Mouse (Mus musculus) heart, embryonic 15.5 days (tissue): ENCODE data around the gene Tspan18. TPM values are rescaled to one million over a fixed set of nuclear protein-coding genes. Genes with fewer than 3 reads are reported as not detected.

ENCODE experiments used
- ATAC-seq: fragments of 200-750 bp; cut with Nextera tagmentation; replicated peaks from 2 replicates; pipeline ENCODE4 v1.8.0; 2017; ENCODE audit warnings: low read depth, moderate TSS enrichment; ENCODE audit not compliant: insufficient number of reproducible peaks, insufficient read depth, low FRiP score
- H3K27ac ChIP-seq: fragments of 300-500 bp; sonication (generic); 2 replicates; pipeline ENCODE4 v1.5.1; 2015; ENCODE audit warnings: mild to moderate bottlenecking, inconsistent platforms
- H3K27me3 ChIP-seq: fragments of 300-500 bp; sonication (generic); 2 replicates; pipeline ENCODE4 v1.6.1; 2015; ENCODE audit warnings: inconsistent platforms
- H3K36me3 ChIP-seq: fragments of 300-500 bp; sonication (generic); 2 replicates; pipeline ENCODE4 v1.6.1; 2015; ENCODE audit warnings: mild to moderate bottlenecking, inconsistent platforms
- H3K4me1 ChIP-seq: fragments of 300-500 bp; sonication (generic); replicated peaks from 2 replicates; pipeline ENCODE4 v1.6.1; 2015; ENCODE audit warnings: inconsistent platforms
- H3K4me2 ChIP-seq: fragments of 300-500 bp; sonication (generic); 2 replicates; pipeline ENCODE4 v1.6.1; 2015; ENCODE audit warnings: inconsistent platforms, mild to moderate bottlenecking, moderate library complexity
- H3K4me3 ChIP-seq: fragments of 300-500 bp; sonication (generic); 2 replicates; pipeline ENCODE4 v1.5.1; 2015; ENCODE audit warnings: mild to moderate bottlenecking, inconsistent platforms
- H3K9ac ChIP-seq: fragments of 300-500 bp; sonication (generic); 2 replicates; pipeline ENCODE4 v1.6.1; 2015; ENCODE audit warnings: mild to moderate bottlenecking, inconsistent platforms
- H3K9me3 ChIP-seq: fragments of 300-500 bp; sonication (generic); replicated peaks from 2 replicates; pipeline ENCODE4 v1.6.1; 2016; ENCODE audit warnings: inconsistent platforms
- WGBS: fragments of 180-500 bp; shearing (Covaris S2); methylation state at CpG from one replicate; pipeline ENCODE4 v1.1.7; 2015; ENCODE audit warnings: mixed read lengths; 5-methylcytosine and 5-hydroxymethylcytosine counted together
- polyA plus RNA-seq: library from polyadenylated mRNA; unstranded; fragments of >200 nt; fragmentation: Nextera tagmentation; extraction: Ambion mirVana; gene quantifications from 2 replicates; pipeline ENCODE4 v1.2.1, GENCODE M21; 2015

The Tspan18 gene
- polyA plus RNA-seq: 31.7 and 39.6 TPM in 2 replicates

DNA sequence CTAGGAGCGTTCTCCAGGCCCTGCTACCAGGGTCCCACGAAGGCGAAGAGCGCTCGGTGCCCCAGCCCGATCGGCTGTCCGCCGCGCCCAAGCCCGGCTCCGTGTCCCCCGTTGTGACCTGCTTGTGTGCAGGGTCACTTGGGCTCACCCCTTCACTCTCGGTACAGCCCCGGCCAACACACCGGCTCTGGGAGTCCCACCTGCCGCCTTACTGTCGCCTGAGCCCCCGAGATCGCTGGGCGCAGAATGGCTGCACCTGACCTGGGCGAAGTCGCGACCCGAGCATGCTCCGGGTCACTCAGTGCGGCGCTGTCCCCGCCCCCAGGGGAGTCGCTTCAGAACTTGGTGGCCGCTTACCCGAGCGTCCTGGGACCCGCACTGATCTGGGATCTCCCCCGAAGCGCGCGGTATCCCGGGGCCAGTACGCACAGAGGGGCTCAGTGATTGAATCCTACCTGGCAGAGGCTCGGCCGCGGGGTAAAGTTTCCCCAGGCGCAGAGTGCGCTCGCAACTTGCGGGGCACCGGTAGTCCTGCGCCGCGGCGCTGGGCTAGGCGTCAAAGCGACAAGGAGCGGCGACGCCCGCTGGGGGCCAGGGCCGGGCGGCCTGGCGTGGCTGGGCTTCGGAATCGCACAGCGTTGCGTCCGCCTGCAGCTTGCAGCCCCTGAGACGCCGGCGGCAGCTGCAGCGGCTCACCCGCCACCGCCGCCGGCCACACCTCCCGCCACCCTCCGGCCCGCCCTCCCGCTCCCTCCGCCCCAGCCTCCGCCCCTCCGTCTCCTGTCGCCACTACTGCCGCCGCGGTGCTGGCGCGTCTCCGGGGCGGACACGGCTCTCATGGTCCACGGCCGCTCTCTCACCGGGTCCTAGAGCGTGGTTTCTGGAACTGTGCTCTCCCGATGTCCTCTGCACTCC, at the start of gene Tspan18:
Tspan18 (minus strand) TSS at position 689 of the 915 bp plus-strand sequence.
- WGBS: under 1% methylated on average over 95 of the region's 95 CpGs
- peak; percentile 81 for ATAC-seq
- Histone ChIP-seq H3K36me3 (no peaks in the 10 kb centered on the region), H3K9me3 (no peaks in the 10 kb centered on the region), H3K4me3 (peak within 1 kb of the TSS; percentile 84), H3K27ac (peak within 1 kb of the TSS; percentile 85), H3K4me2 (peak within 1 kb of the TSS; percentile 92), H3K27me3 (no peaks in the 10 kb centered on the region), H3K4me1 (peaks cover 53% of the 10 kb centered on the region), H3K9ac (peak within 1 kb of the TSS; percentile 71)

DNA sequence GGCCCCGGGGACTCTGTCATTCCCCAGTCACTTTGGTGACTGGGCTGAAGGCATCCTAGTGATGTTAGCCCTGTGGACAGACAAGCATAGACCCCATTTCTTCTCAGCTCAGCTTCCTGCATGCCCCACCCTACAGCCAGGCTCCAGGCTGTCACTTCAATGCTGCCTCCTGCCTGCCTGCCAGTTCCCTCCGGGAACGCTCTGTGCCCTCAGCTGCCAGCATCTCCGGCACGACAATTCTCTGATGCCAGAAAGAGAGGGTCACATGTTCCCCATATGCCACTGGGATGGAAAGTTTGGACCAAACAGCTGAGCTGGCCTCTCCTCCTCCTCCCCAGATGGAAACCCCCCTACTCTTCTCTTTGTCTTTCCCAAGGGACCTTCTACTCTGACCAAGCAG, 49.5 kb upstream of the Tspan18 start:
- no peak overlapping the region for H3K9ac ChIP-seq
- H3K27me3 ChIP-seq: 0 out of 2 replicates have a peak, but pooled peaks cover 2% of the 10 kb centered on the region
- 76% methylated on average over 5 of the region's 5 CpGs for WGBS
- no peak overlapping the region for H3K27ac ChIP-seq
- H3K4me3 ChIP-seq: no peak overlapping the region
- H3K4me1 ChIP-seq: 0 out of 2 replicates have a peak, but pooled peaks cover 5% of the 10 kb centered on the region
- no peak for ATAC-seq
- H3K9me3 ChIP-seq: no peaks in the 10 kb centered on the region
- H3K4me2 ChIP-seq: no peak overlapping the region
- H3K36me3 ChIP-seq: no peaks in the 10 kb centered on the region

DNA sequence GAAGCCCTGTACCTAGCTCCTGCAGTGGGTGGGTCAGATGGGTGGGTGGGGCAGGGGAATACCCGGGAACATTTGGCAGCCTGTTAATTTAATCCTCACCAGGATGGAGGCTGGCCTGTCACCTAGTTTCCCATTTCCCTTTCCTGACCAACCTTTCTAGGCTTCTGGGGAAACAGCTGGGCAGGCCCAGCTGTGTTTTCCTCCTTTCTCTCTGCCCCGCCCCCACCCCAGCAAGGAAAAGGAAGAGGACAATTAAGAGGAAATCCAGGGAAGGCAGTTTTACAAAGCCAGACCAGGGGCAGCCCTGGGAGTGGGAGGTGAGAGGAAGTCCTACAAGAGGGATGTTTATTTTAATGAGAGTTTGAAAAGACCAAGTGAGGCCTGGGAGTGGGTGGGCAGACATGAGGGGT, 46.4 kb upstream of the Tspan18 start:
- ATAC-seq: 0 out of 2 replicates have a peak, but pooled peaks have one; percentile 31
- Histone ChIP-seq H3K4me2 (no peak overlapping the region), H3K4me1 (0 out of 2 replicates have a peak, but pooled peaks cover 5% of the 10 kb centered on the region), H3K9ac (no peak overlapping the region), H3K9me3 (no peaks in the 10 kb centered on the region), H3K4me3 (no peak overlapping the region), H3K27ac (peak overlapping the region; percentile 21; the same call in 1 of the 2 replicates), H3K36me3 (no peaks in the 10 kb centered on the region), H3K27me3 (no peaks in the 10 kb centered on the region)
- 15% methylated on average over 2 of the region's 2 CpGs for WGBS

DNA sequence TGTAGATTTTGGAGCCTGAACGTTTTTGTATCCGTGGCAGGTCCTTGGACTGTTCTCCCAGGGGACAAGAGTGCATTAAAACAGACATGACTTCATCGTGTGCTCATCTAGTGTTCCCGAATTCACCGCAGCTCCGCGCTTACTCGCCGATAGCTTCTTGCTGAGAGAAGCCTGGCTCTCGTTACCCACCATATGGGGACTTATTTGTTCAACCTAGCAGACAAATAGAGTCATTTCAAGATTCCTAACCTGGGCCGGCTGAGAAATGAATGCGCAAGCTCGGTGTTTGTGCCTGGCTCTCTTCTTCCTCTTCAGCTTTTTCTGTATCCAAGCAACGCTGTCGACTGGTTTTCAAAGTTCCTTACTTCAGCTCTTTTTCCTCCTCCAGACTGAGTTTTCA, 43.5 kb upstream of the Tspan18 start:
- H3K9me3 ChIP-seq: no peaks in the 10 kb centered on the region
- no peaks in the 10 kb centered on the region for H3K27me3 ChIP-seq
- peak overlapping the region; percentile 12; the same call in 1 of the 2 replicates for H3K27ac ChIP-seq
- H3K4me2 ChIP-seq: no peak overlapping the region
- no peak overlapping the region for H3K4me3 ChIP-seq
- 0 out of 2 replicates have a peak, but pooled peaks cover 5% of the 10 kb centered on the region for H3K4me1 ChIP-seq
- ATAC-seq: no peak
- 50% methylated on average over 15 of the region's 15 CpGs for WGBS
- H3K9ac ChIP-seq: no peak overlapping the region
- no peaks in the 10 kb centered on the region for H3K36me3 ChIP-seq

DNA sequence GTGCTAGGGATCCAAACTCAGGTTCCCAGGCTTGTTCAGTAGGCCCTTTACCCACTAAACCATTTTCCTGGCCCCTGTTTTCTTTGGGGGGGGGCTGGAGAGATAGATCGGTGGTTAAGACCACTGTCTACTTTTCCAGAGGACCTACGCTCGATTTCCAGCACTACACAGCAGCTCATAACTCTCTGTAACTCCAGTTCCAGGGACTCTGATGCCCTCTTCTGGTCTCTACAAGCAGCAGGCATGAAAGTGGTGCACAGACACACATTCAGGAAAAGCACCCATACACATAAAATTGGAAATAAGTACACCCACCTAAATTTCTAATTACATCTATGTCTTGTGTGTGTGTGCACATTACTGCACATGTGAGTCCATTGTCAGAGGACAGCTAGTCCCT, 42.9 kb upstream of the Tspan18 start:
- Histone ChIP-seq H3K27ac (no peak overlapping the region), H3K4me1 (0 out of 2 replicates have a peak, but pooled peaks cover 5% of the 10 kb centered on the region), H3K27me3 (no peaks in the 10 kb centered on the region), H3K4me2 (no peak overlapping the region), H3K9me3 (no peaks in the 10 kb centered on the region), H3K9ac (no peak overlapping the region), H3K4me3 (no peak overlapping the region), H3K36me3 (no peaks in the 10 kb centered on the region)
- 96% methylated on average over 3 of the region's 3 CpGs for WGBS
- ATAC-seq: no peak

DNA sequence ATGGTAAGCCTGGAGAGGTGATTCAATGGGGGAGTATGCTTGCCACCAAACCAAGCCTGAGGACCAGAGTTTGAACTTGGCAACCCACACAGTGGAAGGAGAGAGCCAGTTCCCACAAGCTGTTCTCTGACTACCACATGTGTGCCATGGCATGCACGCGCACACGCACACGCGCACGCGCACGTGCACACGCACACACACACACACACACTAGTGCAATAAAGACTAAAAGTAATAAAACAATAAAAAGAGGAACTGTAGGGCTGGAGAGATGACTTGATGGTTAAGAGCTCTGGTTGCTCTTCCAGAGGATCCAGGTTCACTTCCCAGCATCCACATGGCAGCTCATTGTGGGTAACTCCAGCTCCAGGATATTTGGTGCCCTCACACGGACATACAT, 38.6 kb upstream of the Tspan18 start:
- H3K27me3 ChIP-seq: no peaks in the 10 kb centered on the region
- peaks cover 5% of the 10 kb centered on the region; the same call in 1 of the 2 replicates for H3K4me1 ChIP-seq
- H3K4me2 ChIP-seq: no peak overlapping the region
- no peak overlapping the region for H3K4me3 ChIP-seq
- H3K27ac ChIP-seq: peak overlapping the region; percentile 52; the same call in 1 of the 2 replicates
- H3K36me3 ChIP-seq: no peaks in the 10 kb centered on the region
- 91% methylated on average over 10 of the region's 10 CpGs for WGBS
- no peaks in the 10 kb centered on the region for H3K9me3 ChIP-seq
- no peak for ATAC-seq
- no peak overlapping the region for H3K9ac ChIP-seq

DNA sequence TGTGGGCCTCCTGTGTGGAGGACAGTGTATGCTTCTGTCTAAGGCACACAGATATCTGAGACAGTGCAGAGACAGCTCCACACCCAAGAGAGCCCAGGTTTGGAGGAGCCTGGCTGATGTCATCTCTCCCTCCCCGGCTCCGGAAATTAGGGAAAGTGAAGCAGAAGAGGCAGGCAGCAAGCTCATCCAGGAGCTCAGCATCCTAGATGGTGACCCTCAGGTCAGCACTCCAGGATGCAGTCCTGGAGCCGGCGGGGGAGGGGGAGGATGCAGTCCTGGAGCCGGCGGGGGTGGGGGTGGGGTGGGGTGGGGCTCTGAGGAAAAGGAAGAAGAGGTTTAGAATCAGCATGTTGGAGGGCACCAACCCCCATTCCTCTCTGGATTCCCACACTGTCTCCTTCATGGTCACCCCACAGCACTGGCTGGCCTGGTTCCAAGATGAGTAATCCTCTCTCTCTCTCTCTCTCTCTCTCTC, 37.8 kb upstream of the Tspan18 start:
- ATAC-seq: peak; percentile 63; the same call in 1 of the 2 replicates
- Histone ChIP-seq H3K9me3 (no peaks in the 10 kb centered on the region), H3K4me1 (peaks cover 5% of the 10 kb centered on the region; the same call in 1 of the 2 replicates), H3K36me3 (no peaks in the 10 kb centered on the region), H3K27ac (peak overlapping the region; percentile 20; the same call in 1 of the 2 replicates), H3K4me3 (no peak overlapping the region), H3K27me3 (no peaks in the 10 kb centered on the region), H3K9ac (no peak overlapping the region), H3K4me2 (no peak overlapping the region)
- 16% methylated on average over 6 of the region's 6 CpGs for WGBS

DNA sequence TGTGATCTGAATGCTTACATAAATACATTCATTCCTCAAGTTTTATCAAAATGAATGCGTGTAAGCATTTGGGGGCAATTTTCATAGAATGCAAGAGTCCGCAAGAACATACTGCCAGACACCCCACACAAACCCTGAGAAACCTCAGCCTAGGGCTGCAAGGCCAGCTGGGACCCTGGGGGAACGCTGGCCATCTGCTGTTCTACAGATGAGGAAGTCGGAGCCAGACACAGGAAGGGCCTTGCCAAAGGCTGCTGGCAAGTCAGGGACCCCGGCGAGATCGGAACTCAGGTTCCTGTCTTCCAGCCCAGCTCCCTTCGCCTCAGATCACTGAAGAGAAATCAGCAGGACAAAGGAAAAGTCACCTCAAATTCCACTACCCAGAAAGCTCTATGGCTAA, 34.6 kb upstream of the Tspan18 start:
- peaks cover 5% of the 10 kb centered on the region; the same call in 1 of the 2 replicates for H3K4me1 ChIP-seq
- no peak overlapping the region for H3K4me2 ChIP-seq
- no peaks in the 10 kb centered on the region for H3K36me3 ChIP-seq
- no peak for ATAC-seq
- no peaks in the 10 kb centered on the region for H3K9me3 ChIP-seq
- H3K27ac ChIP-seq: no peak overlapping the region
- H3K9ac ChIP-seq: no peak overlapping the region
- no peaks in the 10 kb centered on the region for H3K27me3 ChIP-seq
- no peak overlapping the region for H3K4me3 ChIP-seq
- WGBS: 55% methylated on average over 8 of the region's 8 CpGs

DNA sequence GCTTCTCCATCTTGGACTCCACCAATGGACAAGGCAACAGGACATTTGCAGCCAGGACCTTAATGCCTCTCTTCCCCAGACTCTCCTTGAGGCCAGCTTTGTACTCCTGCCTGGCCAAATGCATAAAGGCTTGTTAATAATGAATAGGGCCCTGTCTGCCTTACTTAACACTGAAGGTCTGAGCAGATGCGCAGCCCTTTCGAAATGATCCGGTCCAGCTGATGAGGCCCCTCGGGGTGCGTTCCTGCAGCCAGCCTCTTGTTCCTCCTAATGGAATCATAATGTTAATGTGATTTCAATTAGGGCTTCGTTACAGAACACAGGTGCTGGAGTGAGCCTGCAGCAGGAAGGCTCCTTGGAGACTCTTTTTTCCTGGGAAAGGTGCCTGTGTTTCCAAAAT, 33.7 kb upstream of the Tspan18 start:
- Histone ChIP-seq H3K9ac (no peak overlapping the region), H3K9me3 (no peaks in the 10 kb centered on the region), H3K36me3 (no peaks in the 10 kb centered on the region), H3K27ac (no peak overlapping the region), H3K4me2 (no peak overlapping the region), H3K4me3 (no peak overlapping the region), H3K27me3 (no peaks in the 10 kb centered on the region), H3K4me1 (peaks cover 5% of the 10 kb centered on the region; the same call in 1 of the 2 replicates)
- no peak for ATAC-seq
- WGBS: 85% methylated on average over 6 of the region's 6 CpGs

DNA sequence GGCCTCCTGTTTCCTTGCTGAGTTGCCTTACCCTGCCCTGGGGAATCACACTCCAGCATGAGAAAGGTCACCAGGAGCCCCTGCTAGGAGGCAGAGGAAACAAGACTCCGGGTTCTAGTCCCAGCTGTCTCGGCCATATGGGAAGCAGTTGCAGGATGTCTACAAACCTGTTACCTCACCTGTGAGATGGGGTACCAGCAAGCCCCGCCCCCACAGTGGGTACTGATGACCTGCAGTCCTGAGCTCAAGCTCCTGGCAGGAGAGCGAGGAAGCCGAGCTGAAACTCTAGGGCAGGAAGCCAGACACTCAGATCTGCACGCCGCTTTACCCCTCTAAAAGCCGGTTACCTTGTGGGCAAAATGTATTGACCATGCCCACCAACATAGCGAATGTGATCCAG, 31.1 kb upstream of the Tspan18 start:
- Histone ChIP-seq H3K4me1 (peaks cover 2% of the 10 kb centered on the region; the same call in 1 of the 2 replicates), H3K36me3 (no peaks in the 10 kb centered on the region), H3K27me3 (no peaks in the 10 kb centered on the region), H3K27ac (no peak overlapping the region), H3K4me3 (no peak overlapping the region), H3K4me2 (no peak overlapping the region), H3K9ac (no peak overlapping the region), H3K9me3 (no peaks in the 10 kb centered on the region)
- 67% methylated on average over 9 of the region's 9 CpGs for WGBS
- no peak for ATAC-seq

DNA sequence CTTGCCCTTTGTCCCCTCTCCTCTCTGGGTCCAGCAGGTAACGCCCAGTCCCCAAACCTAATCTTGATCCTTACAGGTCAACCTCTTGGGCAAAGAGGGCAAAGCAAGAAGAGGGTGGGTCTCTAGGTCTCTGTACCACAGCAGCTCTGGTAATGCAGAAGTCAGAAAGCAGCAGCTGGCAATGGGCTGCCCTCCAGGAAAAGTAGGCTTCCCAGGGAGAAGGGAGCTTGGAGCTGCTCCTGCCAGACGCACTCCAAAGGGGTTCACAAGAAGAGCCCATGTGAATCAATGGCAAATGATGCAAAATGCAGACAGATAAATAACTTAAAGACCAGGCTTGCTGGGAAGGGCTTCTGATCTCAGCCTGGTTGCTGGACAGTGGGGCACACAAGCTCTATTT, 30.6 kb upstream of the Tspan18 start:
- H3K4me1 ChIP-seq: peaks cover 2% of the 10 kb centered on the region; the same call in 1 of the 2 replicates
- H3K36me3 ChIP-seq: no peaks in the 10 kb centered on the region
- WGBS: 78% methylated on average over 2 of the region's 2 CpGs

More for the DNA sequence above, 30.6 kb upstream of the Tspan18 start:
- no peaks in the 10 kb centered on the region for H3K9me3 ChIP-seq
- H3K4me2 ChIP-seq: no peak overlapping the region
- ATAC-seq: no peak
- no peaks in the 10 kb centered on the region for H3K27me3 ChIP-seq
- no peak overlapping the region for H3K4me3 ChIP-seq
- H3K27ac ChIP-seq: no peak overlapping the region
- no peak overlapping the region for H3K9ac ChIP-seq
